Mouse (Mus musculus): ENCODE measurements around the gene Smim26. TPM values are rescaled to one million over a fixed set of nuclear protein-coding genes. Genes with fewer than 3 reads are reported as not detected.
"Not testable (repeated sequence)": the region's sequence is repeated elsewhere in the genome, so short reads cannot be mapped to it uniquely, and the experiment has no call there.

Gene Smim26
- polyA plus RNA-seq, 1 experiment: 19.0 TPM

DNA sequence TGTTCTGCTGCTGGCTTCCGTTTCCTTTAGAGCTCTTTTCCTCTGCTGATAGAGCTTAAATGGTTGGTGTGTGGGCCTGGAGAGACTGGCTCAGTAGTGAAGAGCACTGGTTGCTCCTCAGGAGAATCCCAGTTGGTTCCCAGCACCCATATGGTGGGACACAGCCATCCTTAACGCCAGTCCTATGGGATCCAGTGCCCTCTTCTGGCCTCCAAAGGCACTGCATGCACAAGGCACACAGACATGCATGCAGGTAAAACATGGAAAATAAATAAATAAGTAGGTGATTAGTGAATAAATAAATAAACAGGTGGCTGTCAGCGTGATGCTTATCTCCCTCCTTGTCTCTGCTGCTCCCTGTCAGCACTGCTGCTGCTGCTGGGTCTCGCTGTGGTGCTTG, 5.1 kb upstream of the Smim26 start:
- no peaks in the 10 kb centered on the region for H3K4me1 ChIP-seq (ENCODE audit: control insufficient read depth, insufficient read depth, low read length)
- no peak overlapping the region for H3K27ac ChIP-seq (ENCODE audit: insufficient read depth, low read length)
- no peak overlapping the region for H3K4me3 ChIP-seq (ENCODE audit: insufficient read depth, low read length)
- TF ChIP-seq POLR2A (IDR thresholded peaks at IDR 0.05; ENCODE audit: low read depth, low read length) (no peak), CTCF (IDR thresholded peaks at IDR 0.05; ENCODE audit: borderline replicate concordance, insufficient read depth, low read length) (peak; percentile 46; the same call in 1 of the 2 replicates)

DNA sequence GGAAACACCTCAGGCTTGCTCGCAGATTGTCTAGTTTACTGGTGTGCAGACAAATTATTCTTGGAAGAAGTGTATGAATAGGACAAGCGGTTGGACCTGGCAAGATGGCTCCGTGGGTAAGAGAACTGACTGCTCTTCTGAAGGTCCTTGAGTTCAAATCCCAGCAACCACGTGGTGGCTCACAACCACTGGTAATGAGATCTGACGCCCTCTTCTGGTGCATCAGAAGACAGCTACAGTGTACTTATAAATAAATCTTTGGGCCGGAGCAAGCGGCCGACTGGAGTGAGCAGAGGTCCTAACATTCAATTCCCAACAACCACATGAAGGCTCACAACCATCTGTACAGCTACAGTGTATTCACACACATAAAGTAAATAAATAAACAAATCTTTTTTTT, 818 bp upstream of the Smim26 start:
- not testable (repeated sequence) for H3K27ac ChIP-seq (ENCODE audit: insufficient read depth, low read length); H3K4me3 ChIP-seq (ENCODE audit: insufficient read depth, low read length); H3K4me1 ChIP-seq (ENCODE audit: control insufficient read depth, insufficient read depth, low read length)

DNA sequence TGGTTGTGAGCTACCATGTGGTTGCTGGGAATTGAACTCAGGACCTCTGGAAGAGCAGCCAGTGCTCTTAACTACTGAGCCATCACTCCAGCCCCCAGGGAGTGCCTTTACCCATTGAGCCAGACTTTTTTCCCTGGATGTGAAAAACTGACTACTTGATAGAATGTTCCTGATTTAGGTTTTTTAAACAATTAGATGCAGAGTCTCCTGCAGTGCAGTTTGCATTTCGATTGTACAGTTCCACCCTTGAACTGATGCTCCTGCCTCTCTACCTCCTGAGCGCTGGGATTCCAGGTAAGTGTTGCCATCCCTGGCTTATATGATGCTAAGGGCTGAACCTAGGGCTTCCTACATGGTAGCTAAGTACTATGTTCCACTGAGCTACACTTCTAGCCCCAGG, 4.2 kb downstream of the Smim26 start:
- H3K27ac ChIP-seq (ENCODE audit: insufficient read depth, low read length): no peak overlapping the region
- H3K4me3 ChIP-seq (ENCODE audit: insufficient read depth, low read length): no peak overlapping the region
- H3K4me1 ChIP-seq (ENCODE audit: control insufficient read depth, insufficient read depth, low read length): no peaks in the 10 kb centered on the region
- TF ChIP-seq CTCF (IDR thresholded peaks at IDR 0.05; ENCODE audit: borderline replicate concordance, insufficient read depth, low read length): no peak
- TF ChIP-seq POLR2A (IDR thresholded peaks at IDR 0.05; ENCODE audit: low read depth, low read length): no peak

DNA sequence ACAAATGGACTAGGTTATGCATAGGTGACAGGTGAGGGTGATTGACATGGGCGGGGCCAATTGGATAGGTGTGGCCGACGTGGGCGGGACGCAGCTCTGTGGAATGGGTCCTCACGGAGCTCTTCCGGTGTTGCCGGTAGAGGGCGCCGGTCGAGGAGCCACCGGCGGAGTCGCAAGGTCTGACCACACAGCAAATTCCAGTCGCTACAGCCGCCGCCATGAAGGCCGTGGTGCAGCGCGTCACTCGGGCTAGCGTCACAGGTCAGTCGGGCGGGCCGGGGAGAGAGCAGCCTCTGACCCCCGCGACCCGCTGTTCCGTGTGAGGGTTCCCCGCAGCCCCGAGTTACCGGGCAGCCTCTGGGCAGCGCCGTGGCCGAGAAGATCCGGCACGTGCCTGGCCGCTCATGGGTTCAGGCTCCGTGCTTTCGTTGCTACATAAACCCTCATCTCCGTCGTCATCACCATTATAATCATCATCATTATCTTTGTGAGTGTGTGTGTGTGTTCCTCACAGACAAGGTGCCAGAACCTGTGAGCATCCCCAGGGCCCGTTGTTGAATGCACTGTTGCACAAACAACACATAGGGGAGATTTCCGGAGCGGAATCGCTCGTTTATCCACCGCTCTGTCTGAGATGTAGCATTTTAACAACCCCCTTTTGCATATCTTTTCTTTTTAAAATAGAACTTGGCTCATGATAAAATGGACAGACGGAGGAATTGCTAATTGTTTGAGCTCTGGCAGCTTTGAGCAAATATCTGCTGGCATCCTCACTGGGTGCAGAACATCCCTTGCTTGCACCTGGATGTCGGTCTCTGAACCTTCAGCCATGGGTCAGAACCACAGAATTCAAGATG, 6.2 kb downstream of the Smim26 start, which contains the start of gene Dtd1:
Gene Dtd1, plus strand, starts transcription at position 67 of the 857 bp plus-strand sequence.
- no peaks in the 10 kb centered on the region for H3K4me1 ChIP-seq (ENCODE audit: control insufficient read depth, insufficient read depth, low read length)
- peak; percentile 41 for TF ChIP-seq CTCF (IDR thresholded peaks at IDR 0.05; ENCODE audit: borderline replicate concordance, insufficient read depth, low read length)
- peak; percentile 82 for TF ChIP-seq POLR2A (IDR thresholded peaks at IDR 0.05; ENCODE audit: low read depth, low read length)
- H3K27ac ChIP-seq (ENCODE audit: insufficient read depth, low read length): no peak within 1 kb of the TSS
- H3K4me3 ChIP-seq (ENCODE audit: insufficient read depth, low read length): peak within 1 kb of the TSS; percentile 45

DNA sequence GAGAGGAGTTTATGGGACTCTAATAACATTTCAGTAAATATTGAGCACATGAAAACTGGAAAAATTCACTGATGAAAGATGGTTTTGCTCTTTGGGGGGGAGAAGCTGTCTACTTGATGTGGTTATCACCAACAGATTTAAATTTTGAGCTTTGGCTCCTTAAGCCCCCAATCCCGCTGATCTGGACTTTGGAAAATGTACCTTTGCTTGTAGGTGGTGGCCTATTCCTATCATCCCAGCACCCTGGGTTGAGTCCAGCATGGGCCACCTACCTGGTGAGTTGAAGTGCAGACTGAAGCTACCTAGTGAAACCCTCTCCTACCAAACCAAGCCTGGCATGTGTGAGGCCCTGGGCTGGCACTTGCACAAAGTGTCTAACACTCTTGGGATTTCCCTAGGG, 7.7 kb downstream of the Smim26 start:
- no peaks in the 10 kb centered on the region for H3K4me1 ChIP-seq (ENCODE audit: control insufficient read depth, insufficient read depth, low read length)
- TF ChIP-seq CTCF (IDR thresholded peaks at IDR 0.05; ENCODE audit: borderline replicate concordance, insufficient read depth, low read length) (no peak), POLR2A (IDR thresholded peaks at IDR 0.05; ENCODE audit: low read depth, low read length) (no peak)
- no peak overlapping the region for H3K27ac ChIP-seq (ENCODE audit: insufficient read depth, low read length)
- no peak overlapping the region for H3K4me3 ChIP-seq (ENCODE audit: insufficient read depth, low read length)

DNA sequence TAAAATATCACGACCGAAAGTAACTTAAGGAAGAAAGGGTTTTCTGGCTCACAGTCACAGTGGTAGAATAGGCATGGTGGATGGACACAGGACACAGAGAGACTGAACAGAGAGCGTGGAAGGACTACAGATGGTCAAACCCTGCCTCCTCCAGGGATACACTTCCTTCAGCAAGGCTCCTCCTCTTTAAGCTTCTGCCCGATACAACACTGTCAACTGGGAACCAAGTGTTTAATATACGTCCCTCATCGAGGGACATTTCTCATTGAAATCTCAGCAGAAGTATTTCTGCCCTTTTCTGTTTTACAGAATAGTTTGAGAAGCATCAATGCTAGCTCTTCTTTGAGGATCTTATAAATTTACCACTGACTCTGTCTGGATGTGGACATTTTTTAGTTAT, 20.1 kb downstream of the Smim26 start:
- Histone ChIP-seq H3K4me1 (ENCODE audit: control insufficient read depth, insufficient read depth, low read length) (no peaks in the 10 kb centered on the region), H3K27ac (ENCODE audit: insufficient read depth, low read length) (no peak overlapping the region), H3K4me3 (ENCODE audit: insufficient read depth, low read length) (no peak overlapping the region)
- TF ChIP-seq CTCF (IDR thresholded peaks at IDR 0.05; ENCODE audit: borderline replicate concordance, insufficient read depth, low read length) (no peak), POLR2A (IDR thresholded peaks at IDR 0.05; ENCODE audit: low read depth, low read length) (no peak)

DNA sequence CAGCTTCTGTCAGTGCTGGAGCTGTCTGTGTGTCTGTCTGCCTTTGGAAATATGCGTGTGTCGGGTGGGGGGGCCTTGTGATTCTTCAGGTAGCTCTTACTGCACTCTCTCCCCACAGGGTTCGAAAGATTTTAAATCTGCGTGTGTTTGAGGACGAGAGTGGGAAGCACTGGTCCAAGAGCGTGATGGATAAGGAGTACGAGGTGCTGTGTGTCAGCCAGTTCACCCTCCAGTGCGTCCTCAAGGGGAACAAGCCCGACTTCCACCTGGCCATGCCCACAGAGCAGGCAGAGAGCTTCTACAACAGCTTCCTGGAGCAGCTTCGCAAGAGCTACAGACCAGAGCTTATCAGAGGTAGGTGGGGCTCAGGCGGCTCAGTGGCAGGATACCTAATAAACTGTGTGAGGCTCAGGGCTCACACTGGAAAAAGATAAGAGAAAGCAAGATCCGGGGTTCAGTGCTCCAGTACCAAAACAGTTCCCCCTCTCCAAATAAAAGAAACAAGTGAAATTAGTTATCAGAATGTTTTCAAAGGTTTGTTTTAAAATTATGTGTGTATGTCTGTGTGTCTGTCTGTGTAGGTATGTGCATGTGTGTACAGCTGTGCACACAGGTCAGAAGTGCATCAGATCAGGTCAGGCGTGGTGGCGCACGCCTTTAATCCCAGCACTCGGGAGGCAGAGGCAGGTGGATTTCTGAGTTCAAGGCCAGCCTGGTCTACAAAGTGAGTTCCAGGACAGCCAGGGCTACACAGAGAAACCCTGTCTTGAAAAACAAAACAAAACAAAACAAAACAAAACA, 23.4 kb downstream of the Smim26 start:
- TF ChIP-seq CTCF (IDR thresholded peaks at IDR 0.05; ENCODE audit: borderline replicate concordance, insufficient read depth, low read length) (no peak), POLR2A (IDR thresholded peaks at IDR 0.05; ENCODE audit: low read depth, low read length) (no peak)
- Histone ChIP-seq H3K4me1 (ENCODE audit: control insufficient read depth, insufficient read depth, low read length) (no peaks in the 10 kb centered on the region), H3K4me3 (ENCODE audit: insufficient read depth, low read length) (no peak overlapping the region), H3K27ac (ENCODE audit: insufficient read depth, low read length) (no peak overlapping the region)

DNA sequence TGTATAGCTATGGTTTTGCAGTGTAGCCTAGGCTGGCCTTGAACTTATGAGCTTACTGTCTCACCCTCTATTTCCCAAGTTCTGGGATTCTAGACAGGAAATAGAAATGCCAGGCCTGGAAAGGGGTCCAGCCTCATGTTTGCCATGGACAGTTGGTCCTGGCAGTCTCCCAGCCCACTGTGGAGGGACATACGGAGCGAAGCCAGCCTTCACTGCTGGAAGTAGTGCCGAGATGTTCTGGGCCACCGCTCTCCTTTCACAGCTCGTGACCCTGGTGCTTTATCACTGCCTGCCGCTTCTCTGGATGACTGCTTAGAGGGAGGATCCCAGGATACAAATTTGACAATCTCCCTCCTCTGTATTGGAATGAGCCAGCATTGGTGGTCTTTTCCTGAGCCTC, 27.6 kb downstream of the Smim26 start:
- Histone ChIP-seq H3K27ac (ENCODE audit: insufficient read depth, low read length) (no peak overlapping the region), H3K4me1 (ENCODE audit: control insufficient read depth, insufficient read depth, low read length) (no peaks in the 10 kb centered on the region), H3K4me3 (ENCODE audit: insufficient read depth, low read length) (no peak overlapping the region)
- TF ChIP-seq CTCF (IDR thresholded peaks at IDR 0.05; ENCODE audit: borderline replicate concordance, insufficient read depth, low read length): no peak
- no peak for TF ChIP-seq POLR2A (IDR thresholded peaks at IDR 0.05; ENCODE audit: low read depth, low read length)

DNA sequence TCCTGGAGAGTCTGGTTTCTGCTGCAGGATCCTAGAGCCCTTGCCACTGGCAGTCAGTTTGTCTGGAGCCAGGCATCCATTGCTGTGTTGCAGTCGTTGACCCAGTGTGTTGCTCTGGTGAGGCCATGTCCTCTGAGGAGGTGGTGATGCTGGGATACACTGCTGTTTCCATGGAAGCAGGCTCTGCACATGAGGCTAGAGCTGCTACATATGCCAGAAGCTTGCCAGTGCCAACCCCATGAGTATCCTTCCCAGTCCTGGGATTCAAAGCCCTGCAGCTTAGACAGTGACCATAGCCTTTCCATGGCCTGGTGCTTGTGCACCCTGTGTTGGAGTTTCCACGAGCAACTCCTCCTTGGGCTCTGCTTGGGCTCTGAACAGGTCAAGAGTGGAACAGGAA, 39.7 kb downstream of the Smim26 start:
- TF ChIP-seq CTCF (IDR thresholded peaks at IDR 0.05; ENCODE audit: borderline replicate concordance, insufficient read depth, low read length) (no peak), POLR2A (IDR thresholded peaks at IDR 0.05; ENCODE audit: low read depth, low read length) (no peak)
- Histone ChIP-seq H3K4me1 (ENCODE audit: control insufficient read depth, insufficient read depth, low read length) (no peaks in the 10 kb centered on the region), H3K4me3 (ENCODE audit: insufficient read depth, low read length) (no peak overlapping the region), H3K27ac (ENCODE audit: insufficient read depth, low read length) (no peak overlapping the region)

DNA sequence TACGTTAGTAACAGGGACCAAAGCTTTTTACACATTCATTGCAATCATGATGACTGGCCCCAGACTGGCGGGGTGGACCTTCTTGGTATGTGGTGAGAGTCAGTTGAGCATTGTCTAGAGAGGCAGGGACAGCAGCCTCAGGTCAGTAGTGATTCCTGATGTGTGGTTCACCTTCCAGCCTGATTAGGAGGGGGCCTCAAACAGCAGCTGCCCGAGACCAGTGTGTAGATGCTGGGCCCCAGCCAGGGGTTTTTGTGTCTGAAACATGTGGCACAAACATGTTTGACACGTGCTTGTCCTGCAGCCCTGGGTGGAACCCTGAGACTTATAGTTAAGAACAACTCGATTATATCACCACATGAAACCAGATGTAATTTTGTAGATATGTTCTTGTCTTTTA, 40.4 kb downstream of the Smim26 start:
- TF ChIP-seq POLR2A (IDR thresholded peaks at IDR 0.05; ENCODE audit: low read depth, low read length) (no peak), CTCF (IDR thresholded peaks at IDR 0.05; ENCODE audit: borderline replicate concordance, insufficient read depth, low read length) (no peak)
- Histone ChIP-seq H3K27ac (ENCODE audit: insufficient read depth, low read length) (no peak overlapping the region), H3K4me1 (ENCODE audit: control insufficient read depth, insufficient read depth, low read length) (no peaks in the 10 kb centered on the region), H3K4me3 (ENCODE audit: insufficient read depth, low read length) (no peak overlapping the region)
